Mouse (Mus musculus) brain, embryonic 18.5 days (tissue): ENCODE measurements at regions not wholly inside any gene's neighbourhood (a gene's known extent, or its start where the extent isn't known, plus 50 kb on each side); places are given as distances from the start of the nearest gene placed in this dataset.

ENCODE experiments used
- DNase-seq: peaks from one replicate; pipeline ENCODE4 v3.0.0-alpha.2; 2012; ENCODE audit warnings: low read depth, low spot score

DNA sequence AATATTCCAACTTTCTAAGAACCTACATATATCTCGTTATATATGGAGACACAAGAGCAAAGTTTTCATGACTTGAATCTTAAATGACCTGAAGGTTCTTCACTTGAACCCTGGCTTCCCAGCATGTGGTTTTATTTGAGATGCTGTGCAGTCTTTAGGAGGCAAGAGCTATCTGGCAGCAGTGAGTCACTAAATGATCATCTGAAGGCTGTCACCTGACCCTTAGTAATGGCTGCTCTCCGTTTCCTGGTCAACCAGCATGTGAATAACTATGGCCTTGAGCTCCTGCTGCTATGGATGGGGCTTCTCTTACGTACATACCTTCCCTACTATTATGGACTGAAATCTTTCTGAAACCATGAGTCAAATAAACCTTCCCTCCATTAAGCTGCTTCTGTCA, 149.8 kb upstream of the Zpld1 start:
- no peak for DNase-seq

DNA sequence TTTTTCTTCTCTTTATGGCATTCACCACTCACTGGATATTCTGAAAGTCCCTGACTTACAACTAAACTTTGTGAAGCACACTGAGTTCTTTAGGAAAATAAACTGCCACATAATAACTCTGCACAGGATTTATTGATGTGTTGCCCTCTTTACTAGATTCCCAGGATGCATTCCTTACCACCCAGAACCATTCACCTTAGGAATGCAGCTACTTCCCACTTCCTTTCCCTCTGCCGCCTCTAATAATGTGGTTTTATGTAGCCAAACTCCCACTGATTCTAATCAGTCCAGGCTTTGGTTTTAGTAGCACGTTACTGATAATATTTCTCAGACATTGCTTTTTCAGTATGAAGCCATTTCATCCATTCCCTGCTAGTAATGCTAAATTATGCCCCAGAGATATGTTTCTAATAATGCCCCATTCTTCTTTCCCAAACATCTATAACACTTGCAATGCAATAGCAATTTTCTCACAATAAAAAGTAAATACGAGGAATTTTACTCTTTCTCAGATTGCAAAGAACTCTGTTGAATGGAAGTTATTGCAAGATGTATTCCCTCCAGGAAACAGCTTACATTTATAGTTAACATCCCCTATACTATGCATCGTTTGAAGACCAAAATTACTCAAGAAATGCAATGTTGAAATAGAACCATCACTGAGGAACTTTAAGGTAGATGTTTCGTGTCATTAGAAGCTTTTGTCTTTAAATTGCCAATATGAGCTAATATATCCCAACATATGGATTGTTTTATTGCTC, 145.2 kb upstream of the Zpld1 start:
- no peak for DNase-seq

DNA sequence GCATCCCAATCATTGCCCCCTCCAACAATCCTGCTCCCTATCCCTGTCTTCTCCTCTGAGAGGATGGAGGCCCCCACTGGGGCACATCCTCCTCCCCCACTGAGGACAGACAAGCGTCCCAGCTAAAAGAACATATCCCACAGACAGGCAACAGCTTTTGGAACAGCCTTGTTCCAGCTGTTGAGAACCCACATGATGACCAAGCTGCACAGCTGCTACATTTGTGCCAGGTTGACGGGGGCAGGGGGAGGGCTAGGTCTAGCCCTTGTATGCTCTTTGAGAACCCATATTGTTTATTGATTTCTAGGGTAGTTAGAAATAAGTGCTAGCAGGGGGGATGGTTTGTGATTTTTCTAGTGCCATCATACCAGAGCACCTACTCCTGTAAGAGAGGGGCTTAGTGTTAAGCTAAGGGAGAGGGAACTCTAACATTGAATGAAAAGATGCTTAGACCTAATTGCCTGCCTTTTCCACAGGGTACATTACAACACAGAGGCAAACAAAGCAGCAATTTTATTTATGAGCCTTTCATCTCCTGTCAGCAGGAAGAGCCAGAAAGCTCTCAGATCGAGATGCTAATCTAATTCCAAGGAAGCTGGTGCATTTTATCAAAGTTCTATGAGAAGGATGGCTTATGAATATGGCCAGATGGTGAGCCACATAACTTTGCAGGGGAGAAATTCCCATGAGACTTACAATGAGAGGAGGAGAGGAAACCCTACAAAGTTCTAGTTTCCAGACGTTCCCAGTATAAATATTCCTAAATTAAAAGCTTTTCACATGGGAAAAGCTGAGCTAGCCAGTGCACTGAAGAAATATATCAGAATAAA, 137.6 kb upstream of the Zpld1 start:
- peak; percentile 24 for DNase-seq

DNA sequence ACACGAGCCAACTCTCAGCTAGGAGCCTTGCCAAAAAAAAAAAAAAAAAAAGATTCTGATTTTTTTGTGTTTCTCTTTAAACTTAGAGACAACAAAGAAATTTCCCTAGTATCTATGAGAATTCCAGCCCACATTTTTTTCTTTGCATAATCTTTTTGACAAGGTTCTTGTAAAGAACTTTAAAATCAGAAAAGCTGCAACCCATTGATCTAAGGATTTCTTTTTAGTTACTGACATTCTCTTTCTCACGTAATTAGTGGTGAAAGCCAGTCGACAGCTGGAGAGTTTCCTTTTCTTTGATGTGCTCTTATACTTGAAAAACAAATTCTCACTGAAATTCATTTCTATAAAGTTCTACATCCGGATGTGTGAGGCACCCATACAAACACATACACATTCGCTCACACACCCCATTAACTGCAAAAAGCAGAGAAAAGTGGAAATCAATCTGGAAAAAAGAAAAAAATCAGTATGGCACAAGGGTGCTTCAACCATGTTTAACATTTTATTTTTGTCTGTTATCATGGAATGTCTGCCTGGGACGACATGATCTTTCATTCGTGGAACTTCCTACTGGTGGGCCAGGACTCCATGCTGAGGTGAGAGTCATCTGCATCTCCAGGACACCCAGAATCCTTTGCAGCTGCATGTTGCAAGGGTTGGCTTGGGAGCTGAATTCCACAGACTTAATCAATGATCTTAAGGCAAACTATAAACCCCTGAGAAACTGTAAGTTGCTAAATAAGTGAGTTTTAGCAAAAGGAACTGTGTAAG, 124.0 kb upstream of the Zpld1 start:
- DNase-seq = no peak

DNA sequence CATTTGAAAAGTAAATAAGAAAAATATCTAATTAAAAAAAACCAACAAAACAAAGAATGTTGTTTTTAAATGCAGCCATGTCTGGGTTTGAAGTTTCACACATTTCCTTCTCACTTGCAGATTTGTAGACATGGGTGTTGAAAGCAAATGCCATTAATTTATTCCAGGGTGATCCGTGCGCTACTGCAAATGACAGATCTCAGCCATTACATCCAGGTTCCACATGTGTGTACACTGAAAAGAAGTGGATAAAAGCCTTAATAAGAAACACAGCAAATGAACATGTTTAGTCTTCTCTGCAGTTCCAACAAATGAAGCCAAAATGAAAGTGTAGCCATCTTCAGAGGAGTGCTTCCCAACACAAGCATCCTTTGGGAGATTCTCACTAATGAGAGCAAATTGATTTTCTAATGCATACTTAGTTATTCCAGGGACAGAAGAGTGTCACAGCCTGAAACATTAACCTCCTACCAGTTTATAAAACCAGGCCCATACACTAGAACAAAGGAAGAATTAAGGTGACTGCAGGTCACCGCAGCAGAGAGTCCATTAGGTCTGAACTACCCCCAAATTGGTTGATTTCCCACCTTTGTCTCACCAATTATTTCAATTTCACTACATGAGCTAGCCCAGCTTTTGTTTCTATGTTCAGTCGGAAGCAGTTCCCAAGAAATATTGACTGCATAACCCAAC, 123.2 kb upstream of the Zpld1 start:
- peak; percentile 18 for DNase-seq

DNA sequence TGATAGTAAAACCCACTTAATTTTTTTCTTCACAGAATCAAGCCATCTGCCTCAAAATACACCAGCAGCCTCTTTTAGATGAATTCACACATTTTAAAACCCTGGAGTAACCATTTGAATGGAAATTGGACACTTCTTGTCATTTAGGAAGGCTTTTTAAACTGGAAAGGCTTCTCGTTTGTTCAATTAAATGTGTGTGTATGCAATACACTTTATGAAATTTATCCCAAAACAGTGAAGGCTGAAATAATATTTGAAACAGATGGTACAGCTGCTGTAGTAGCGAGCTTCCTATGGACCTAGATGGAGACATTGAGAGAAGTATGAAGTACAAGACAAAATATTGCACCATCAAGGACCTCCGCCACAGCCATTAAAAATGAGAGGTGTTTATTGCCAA, 121.1 kb upstream of the Zpld1 start:
- peak; percentile 24 for DNase-seq

DNA sequence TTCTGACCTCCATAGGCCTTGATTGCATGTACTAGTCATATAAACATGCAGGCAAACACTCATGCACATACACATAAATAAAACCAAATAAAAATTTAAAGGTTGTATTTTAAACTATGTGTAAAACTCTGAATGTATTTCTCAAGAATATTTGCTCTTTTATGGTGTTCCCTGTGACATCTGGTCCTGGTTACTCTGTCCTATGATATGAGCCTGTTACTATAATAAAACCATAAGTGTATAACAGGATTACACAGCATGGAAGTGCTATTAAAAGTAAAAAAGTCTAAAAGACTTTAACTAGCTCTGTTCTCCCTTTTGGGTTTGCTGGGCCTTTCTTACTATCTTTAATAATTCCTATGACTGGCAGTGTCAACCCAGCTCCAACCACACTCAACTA, 103.0 kb upstream of the Zpld1 start:
- DNase-seq = no peak

DNA sequence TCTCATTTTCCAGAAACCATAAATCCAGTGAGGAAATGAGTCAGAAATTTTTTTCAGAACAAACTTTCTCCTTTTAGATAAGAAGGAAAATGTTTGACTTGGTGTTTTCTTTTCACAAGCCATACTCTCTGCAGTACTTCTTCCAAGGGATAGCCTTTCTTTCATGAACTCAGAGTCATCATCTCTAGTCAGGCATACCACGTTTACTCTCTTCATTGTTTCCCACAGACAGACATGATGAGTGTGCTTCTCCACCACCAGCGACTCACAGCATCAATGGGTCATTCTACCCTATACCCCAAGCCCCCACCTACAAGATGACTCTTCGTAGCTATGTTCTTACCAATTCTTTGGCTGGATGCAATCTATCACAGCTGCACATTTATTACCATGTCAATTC, 97.1 kb upstream of the Zpld1 start:
- no peak for DNase-seq

DNA sequence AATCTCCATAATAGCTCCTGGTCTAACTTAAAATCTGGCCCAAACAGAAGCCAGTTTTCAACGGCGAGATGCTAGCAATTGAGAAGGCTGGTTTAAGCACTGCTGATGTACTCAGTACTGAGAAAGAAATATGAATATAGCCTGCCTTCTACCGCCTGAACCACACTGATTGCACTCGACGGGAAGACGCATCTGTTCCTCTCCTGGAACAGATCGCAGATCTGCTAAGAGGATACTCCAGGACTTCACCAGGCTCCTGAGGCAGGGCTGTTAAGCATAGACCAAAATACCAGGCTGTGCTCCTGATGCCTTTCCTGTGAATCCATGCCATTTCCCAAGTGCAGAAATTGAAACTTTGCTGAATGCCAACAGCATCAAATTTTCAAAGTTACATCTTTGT, 92.6 kb upstream of the Zpld1 start:
- DNase-seq = no peak

DNA sequence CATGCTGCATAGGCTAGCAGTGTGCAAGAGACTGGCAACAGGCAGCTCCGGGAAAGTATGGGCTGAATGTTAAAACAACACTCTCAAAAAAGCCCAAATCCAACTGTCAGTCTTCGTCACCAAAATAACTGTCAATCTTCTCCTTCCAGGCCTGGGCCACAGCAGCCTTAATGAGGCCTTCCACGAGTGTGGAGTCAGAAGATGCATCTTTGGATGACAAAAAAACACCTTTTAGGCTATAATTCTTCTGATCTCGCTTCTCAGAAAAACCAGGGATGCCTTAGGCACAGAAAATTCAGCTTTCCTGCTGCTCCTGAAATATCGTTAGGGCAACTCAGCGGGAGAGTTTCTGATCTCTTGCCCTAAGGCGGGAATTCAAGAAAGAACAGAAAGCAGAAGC, 82.2 kb upstream of the Zpld1 start:
- no peak for DNase-seq

DNA sequence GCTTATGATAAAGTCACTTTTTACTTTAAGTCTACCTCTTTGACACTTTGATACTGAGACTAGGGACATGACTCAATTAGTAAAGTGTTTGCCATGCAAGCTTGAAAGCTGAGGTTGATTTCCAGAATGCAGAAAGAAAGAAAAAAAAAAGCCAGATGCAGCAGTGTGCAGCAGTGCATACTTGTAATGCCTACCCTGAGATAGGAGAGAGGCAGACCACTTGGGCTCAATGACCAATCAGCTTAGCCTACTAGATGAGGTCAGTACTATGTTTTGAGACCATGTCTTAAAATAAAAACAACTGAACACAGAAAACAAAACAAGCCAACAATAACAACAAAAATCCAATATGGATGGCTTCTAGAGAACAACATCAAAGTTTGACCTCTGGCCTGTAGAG, 81.4 kb upstream of the Zpld1 start:
- DNase-seq = no peak

DNA sequence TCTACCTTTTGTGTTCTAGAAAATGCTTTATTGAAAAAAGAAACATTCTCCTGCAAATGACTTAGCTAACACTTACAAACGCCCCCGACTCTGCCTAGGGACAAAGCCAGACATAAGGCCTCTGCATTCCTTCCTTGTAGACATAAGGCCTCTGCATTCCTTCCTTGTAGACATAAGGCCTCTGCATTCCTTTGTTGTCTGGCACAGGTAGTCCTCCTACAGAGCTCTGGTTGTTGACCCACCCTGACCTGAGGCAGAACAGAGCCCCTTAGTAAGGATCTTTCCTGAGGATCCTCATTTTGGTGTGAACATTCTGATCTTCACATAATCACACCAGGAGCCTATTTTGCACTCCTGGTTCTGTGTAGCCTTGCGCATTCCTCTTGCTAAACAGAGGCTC, 80.9 kb upstream of the Zpld1 start:
- DNase-seq = no peak

DNA sequence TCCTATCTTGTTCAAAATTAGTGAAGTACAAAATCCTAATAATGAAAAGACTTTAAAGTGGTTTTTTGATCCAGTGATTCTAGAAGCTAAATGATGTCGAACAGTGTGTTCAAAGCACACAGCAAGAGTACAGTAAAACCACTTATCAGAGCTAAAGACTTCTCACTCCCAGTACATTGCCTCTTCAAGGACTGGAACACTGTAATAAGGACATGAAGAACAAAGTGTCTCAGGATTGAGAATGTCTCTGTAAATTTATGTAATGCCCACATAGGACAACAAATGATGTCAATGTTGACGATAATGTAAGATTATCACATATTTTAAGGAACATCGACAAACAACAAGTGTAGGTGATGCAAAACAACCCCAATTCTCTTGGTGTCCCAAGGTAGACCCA, 78.1 kb upstream of the Zpld1 start:
- DNase-seq = no peak

DNA sequence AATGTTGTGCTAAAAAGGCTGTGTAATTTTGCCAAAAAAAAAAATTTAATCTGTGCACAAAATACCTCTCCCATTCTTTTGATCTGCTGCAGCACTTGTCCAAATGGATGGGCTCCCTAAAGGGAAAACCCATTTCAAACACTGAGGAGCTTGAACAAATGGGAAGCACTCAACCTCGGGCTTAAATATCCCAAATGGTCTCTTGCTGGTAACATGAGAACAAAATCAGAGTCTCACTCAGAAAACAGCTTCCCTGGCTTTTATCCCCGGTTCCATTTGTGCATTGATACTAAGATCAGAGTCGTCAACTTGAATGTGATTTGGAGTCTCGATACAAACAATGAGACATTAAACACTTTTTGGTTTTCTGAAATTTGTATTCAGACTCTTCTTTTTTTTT, 59.9 kb upstream of the Zpld1 start:
- no peak for DNase-seq

DNA sequence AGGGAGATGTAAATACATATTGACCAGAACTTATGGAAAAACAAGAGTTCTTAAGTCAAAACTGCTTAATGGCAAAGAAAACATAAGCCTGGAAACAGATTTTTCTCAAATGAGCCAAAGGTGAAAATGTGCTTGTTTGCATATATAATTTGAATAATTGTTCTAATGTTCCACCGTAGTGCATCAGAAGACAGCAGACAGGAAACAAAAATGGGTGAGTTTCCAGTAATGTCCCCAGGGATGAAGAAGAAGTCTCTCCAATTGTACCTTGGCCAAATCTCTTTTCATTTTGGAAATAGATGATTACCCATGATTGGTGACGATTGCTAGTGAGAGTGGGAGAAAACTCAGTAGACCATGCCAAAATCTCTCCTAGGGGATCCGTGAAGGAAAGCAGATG, 58.3 kb upstream of the Zpld1 start:
- no peak for DNase-seq
